Mouse (Mus musculus) midbrain, postnatal 0 days (tissue): ENCODE measurements around the gene Ctnnd2. TPM values are rescaled to one million over a fixed set of nuclear protein-coding genes. Genes with fewer than 3 reads are reported as not detected.
"Not testable (repeated sequence)": the region's sequence is repeated elsewhere in the genome, so short reads cannot be mapped to it uniquely, and the experiment has no call there.

ENCODE experiments used
- ATAC-seq: fragments of 200-750 bp; cut with Nextera tagmentation; 2 replicates; pipeline ENCODE4 v1.8.0; 2017; ENCODE audit warnings: moderate number of reproducible peaks, mild to moderate bottlenecking, moderate TSS enrichment, moderate library complexity; ENCODE audit not compliant: low FRiP score
- DNase-seq: peaks from one replicate; pipeline ENCODE4 v3.0.0-alpha.2; 2015; ENCODE audit warnings: low spot score
- H3K27ac ChIP-seq: fragments of 300-500 bp; sonication (generic); 2 replicates; pipeline ENCODE4 v1.5.1; 2014; ENCODE audit warnings: low read depth, mild to moderate bottlenecking, low read length, mixed read lengths
- H3K27me3 ChIP-seq: fragments of 300-500 bp; sonication (generic); 2 replicates; pipeline ENCODE4 v1.6.1; 2014; ENCODE audit warnings: low read length, control low read depth, mixed read lengths; ENCODE audit not compliant: insufficient read depth
- H3K36me3 ChIP-seq: fragments of 300-500 bp; sonication (generic); 2 replicates; pipeline ENCODE4 v1.6.1; 2014; ENCODE audit warnings: low read length, control low read depth, mixed read lengths; ENCODE audit not compliant: insufficient read depth
- H3K4me1 ChIP-seq: fragments of 300-500 bp; sonication (generic); 2 replicates; pipeline ENCODE4 v1.6.1; 2014; ENCODE audit warnings: mild to moderate bottlenecking, control low read depth, antibody characterized with exemption, low read length, mixed read lengths; ENCODE audit not compliant: insufficient read depth
- H3K4me2 ChIP-seq: fragments of 300-500 bp; sonication (generic); 2 replicates; pipeline ENCODE4 v1.6.1; 2014; ENCODE audit warnings: low read depth, mild to moderate bottlenecking, low read length, mixed read lengths; ENCODE audit not compliant: poor library complexity, severe bottlenecking
- H3K4me3 ChIP-seq: fragments of 300-500 bp; sonication (generic); 2 replicates; pipeline ENCODE4 v1.5.1; 2014; ENCODE audit warnings: low read depth, mild to moderate bottlenecking, low read length, moderate library complexity
- H3K9ac ChIP-seq: fragments of 300-500 bp; sonication (generic); replicated peaks from 2 replicates; pipeline ENCODE4 v1.6.1; 2014; ENCODE audit warnings: mild to moderate bottlenecking, low read length, moderate library complexity, mixed read lengths; ENCODE audit not compliant: poor library complexity, severe bottlenecking
- H3K9me3 ChIP-seq: fragments of 300-500 bp; sonication (generic); 2 replicates; pipeline ENCODE4 v1.6.1; 2016; ENCODE audit warnings: low read length, control low read depth
- CTCF ChIP-seq: IDR thresholded peaks from 2 replicates; pipeline ENCODE4 v1.5.1; 2016; ENCODE audit warnings: antibody characterized with exemption, mild to moderate bottlenecking
- WGBS: fragments of 180-500 bp; shearing (Covaris S2); extraction: QIAGEN DNeasy Blood & Tissue Kit; methylation state at CpG from one replicate; pipeline ENCODE4 v1.1.7; 2014; 5-methylcytosine and 5-hydroxymethylcytosine counted together
- polyA plus RNA-seq: library from polyadenylated mRNA; unstranded; fragments of >200 nt; fragmentation: Nextera tagmentation; extraction: Ambion mirVana; gene quantifications from 2 replicates; pipeline ENCODE4 v1.2.1, GENCODE M21; 2015
- total RNA-seq: library from RNA; depleted of rRNA; stranded (reverse); fragments of >200 nt; gene quantifications from 2 replicates; pipeline ENCODE4 v1.2.3, GENCODE M21; 2014; rRNA removed

Gene Ctnnd2
- total RNA-seq, result 177 and 178 TPM in 2 replicates
- polyA plus RNA-seq, result 82.5 and 89.0 TPM in 2 replicates

GRCm38 (mm10) chr15:30172391-30173281 is at the start of gene Ctnnd2:
Gene Ctnnd2 (plus strand): TSS chr15:30172593.
- ATAC-seq (peak; percentile 90), DNase-seq (peak; percentile 91)
- peak within 1 kb of the TSS; percentile 92 for H3K27ac ChIP-seq
- H3K4me2 ChIP-seq, result peak within 1 kb of the TSS; percentile 59
- no peaks in the 10 kb centered on the region for H3K9me3 ChIP-seq
- peak within 1 kb of the TSS; percentile 67 for H3K4me3 ChIP-seq
- no peaks in the 10 kb centered on the region for H3K4me1 ChIP-seq
- H3K36me3 ChIP-seq, result no peaks in the 10 kb centered on the region
- TF ChIP-seq CTCF, result 0 out of 2 replicates have a peak, but pooled peaks have one; percentile 4
- H3K9ac ChIP-seq, result peak within 1 kb of the TSS; percentile 81
- under 1% methylated on average over 116 of the region's 136 CpGs for WGBS
- no peaks in the 10 kb centered on the region for H3K27me3 ChIP-seq

- H3K27me3 ChIP-seq, result no peaks in the 10 kb centered on the region
- H3K9me3 ChIP-seq, result no peaks in the 10 kb centered on the region
- WGBS, result 59% methylated on average over 6 of the region's 6 CpGs
- H3K27ac ChIP-seq, result no peak overlapping the region
- H3K36me3 ChIP-seq, result no peaks in the 10 kb centered on the region
- ATAC-seq (no peak), DNase-seq (no peak)
- TF ChIP-seq CTCF, result no peak
- no peaks in the 10 kb centered on the region for H3K4me1 ChIP-seq
- no peak overlapping the region for H3K4me2 ChIP-seq
- H3K9ac ChIP-seq, result no peak overlapping the region
- H3K4me3 ChIP-seq, result no peak overlapping the region
These were observed 41.7 kb upstream of the Ctnnd2 start for GRCm38 (mm10) chr15:30130705-30131104.

GRCm38 (mm10) chr15:30139626-30140025 is 32.8 kb upstream of the Ctnnd2 start:
- not testable (repeated sequence) for DNase-seq, H3K36me3 ChIP-seq, H3K4me2 ChIP-seq, H3K9me3 ChIP-seq, H3K9ac ChIP-seq, H3K4me3 ChIP-seq, ATAC-seq, H3K27me3 ChIP-seq, H3K4me1 ChIP-seq, H3K27ac ChIP-seq
- 31% methylated on average over 1 of the region's 1 CpGs for WGBS

DNA sequence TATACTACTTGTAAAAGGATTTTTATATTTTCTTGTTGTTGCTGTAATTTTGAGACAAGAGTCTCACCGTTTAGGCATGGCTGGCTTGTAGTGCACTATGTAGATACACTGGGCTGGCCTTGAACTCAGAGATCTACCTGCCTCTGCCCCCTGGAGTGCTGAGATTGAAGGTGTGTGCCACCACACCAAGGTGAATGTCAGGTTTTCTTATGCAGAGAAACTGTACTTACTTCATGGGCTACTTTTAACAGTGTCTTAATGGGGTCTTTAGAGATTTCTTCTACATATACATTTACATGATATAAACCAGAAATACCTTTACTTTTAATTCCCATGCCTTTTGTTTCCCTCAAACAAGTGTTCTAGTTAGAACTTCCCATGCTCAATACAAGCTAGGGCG is 27.0 kb upstream of the Ctnnd2 start:
- Histone ChIP-seq H3K27ac (no peak overlapping the region), H3K9ac (no peak overlapping the region), H3K4me2 (no peak overlapping the region), H3K27me3 (no peaks in the 10 kb centered on the region), H3K9me3 (no peaks in the 10 kb centered on the region), H3K4me3 (no peak overlapping the region), H3K4me1 (no peaks in the 10 kb centered on the region), H3K36me3 (no peaks in the 10 kb centered on the region)
- ATAC-seq (no peak), DNase-seq (no peak)
- no peak for TF ChIP-seq CTCF
- WGBS, result 78% methylated on average over 2 of the region's 2 CpGs

- Histone ChIP-seq H3K4me1 (no peaks in the 10 kb centered on the region), H3K36me3 (no peaks in the 10 kb centered on the region), H3K27me3 (no peaks in the 10 kb centered on the region), H3K4me3 (no peak overlapping the region), H3K9me3 (no peaks in the 10 kb centered on the region), H3K4me2 (no peak overlapping the region), H3K9ac (no peak overlapping the region), H3K27ac (no peak overlapping the region)
- DNase-seq, result no peak
- no peak for TF ChIP-seq CTCF
- ATAC-seq, result no peak
- 41% methylated on average over 2 of the region's 2 CpGs for WGBS
These were observed 20.2 kb upstream of the Ctnnd2 start for GRCm38 (mm10) chr15:30152176-30152575.

GRCm38 (mm10) chr15:30157975-30158374 is 14.4 kb upstream of the Ctnnd2 start:
- no peak overlapping the region for H3K9ac ChIP-seq
- no peak overlapping the region for H3K4me3 ChIP-seq
- DNase-seq, result no peak
- H3K27ac ChIP-seq, result no peak overlapping the region
- H3K4me1 ChIP-seq, result no peaks in the 10 kb centered on the region
- no peaks in the 10 kb centered on the region for H3K27me3 ChIP-seq
- H3K36me3 ChIP-seq, result no peaks in the 10 kb centered on the region
- H3K4me2 ChIP-seq, result no peak overlapping the region
- TF ChIP-seq CTCF, result no peak
- WGBS, result 86% methylated on average over 1 of the region's 1 CpGs
- ATAC-seq, result no peak
- no peaks in the 10 kb centered on the region for H3K9me3 ChIP-seq
